Mouse (Mus musculus) 3T3-L1 (cell line): ENCODE measurements around the gene Gm21394.
"Not testable (repeated sequence)": the region's sequence is repeated elsewhere in the genome, so short reads cannot be mapped to it uniquely, and the experiment has no call there.

ENCODE experiments used
- DNase-seq: peaks from one replicate; pipeline ENCODE4 v3.0.0-alpha.2; 2015; ENCODE audit warnings: low read depth, low spot score

Gene Gm21394

DNA sequence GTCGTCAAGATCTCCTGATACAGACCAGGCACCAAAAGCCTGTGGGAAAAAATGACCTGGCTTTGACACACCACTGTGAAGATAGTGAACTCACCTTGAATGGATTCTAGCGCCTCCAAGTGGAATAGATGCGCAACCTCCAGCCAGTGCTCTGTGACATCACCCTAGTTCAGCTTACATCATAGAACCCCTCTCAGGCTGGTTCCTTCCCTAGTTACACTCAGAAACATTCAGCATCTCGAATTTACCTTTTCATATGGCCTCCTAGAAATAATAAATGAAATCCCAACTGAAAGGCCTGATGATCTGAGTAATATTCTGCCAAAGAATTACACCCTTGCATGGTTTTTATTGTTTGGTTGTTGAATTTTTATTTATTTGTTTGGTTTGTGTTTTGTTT lies at the start of gene Gm21394:
Gm21394 (minus strand) TSS at position 101 of the 400 bp plus-strand sequence.
- not testable (repeated sequence) for DNase-seq
